Mouse (Mus musculus) testis, adult 2 months (tissue): Measurements from ENCODE around the gene Zfhx3.

Experiments used
- CTCF ChIP-seq: fragments of 200-500 bp; IDR thresholded peaks from 2 replicates; pipeline ENCODE4 v1.5.1; 2012; ENCODE audit warnings: low read depth, mild to moderate bottlenecking, inconsistent platforms, low read length, moderate library complexity; ENCODE audit not compliant: control insufficient read depth, insufficient read depth, insufficient replicate concordance
- POLR2A ChIP-seq: fragments of 200-500 bp; IDR thresholded peaks from 2 replicates; pipeline ENCODE4 v1.6.1; 2012; ENCODE audit warnings: low read depth, mild to moderate bottlenecking, inconsistent platforms, low read length, moderate library complexity; ENCODE audit not compliant: control insufficient read depth

DNA sequence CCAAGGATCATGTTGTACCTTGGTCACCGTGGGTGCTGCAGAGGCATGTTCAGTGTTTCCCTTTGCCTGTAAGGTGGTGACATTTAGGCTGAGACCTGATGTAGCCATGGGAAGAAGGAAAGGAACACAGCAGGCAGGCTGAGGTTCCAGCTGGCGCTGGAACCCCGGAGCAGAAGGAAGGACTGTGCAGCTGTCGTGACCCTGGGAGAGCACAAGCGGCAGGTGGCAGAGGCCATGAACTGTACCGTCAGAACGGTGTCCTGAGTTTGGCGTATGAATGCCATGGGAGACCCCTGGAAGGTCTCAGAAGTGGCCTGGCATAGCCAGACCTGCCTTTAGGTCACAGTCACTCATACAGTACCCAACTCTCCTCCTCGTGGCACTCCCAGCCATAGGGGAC is 939.6 kb downstream of the Zfhx3 start:
- TF ChIP-seq CTCF (no peak), POLR2A (no peak)
